Mouse (Mus musculus) forebrain, embryonic 14.5 days (tissue): ENCODE measurements around the gene Olfr710. TPM values are rescaled to one million over a fixed set of nuclear protein-coding genes. Genes with fewer than 3 reads are reported as not detected.
"Not testable (repeated sequence)": the region's sequence is repeated elsewhere in the genome, so short reads cannot be mapped to it uniquely, and the experiment has no call there.

ENCODE experiments used
- ATAC-seq: fragments of 200-750 bp; cut with Nextera tagmentation; 2 replicates; pipeline ENCODE4 v1.8.0; 2017; ENCODE audit warnings: mild to moderate bottlenecking, moderate library complexity
- DNase-seq: peaks from one replicate; pipeline ENCODE4 v3.0.0-alpha.2; 2015; ENCODE audit warnings: low spot score
- H3K27ac ChIP-seq: fragments of 300-500 bp; sonication (generic); 2 replicates; pipeline ENCODE4 v1.5.1; 2014; ENCODE audit warnings: low read depth, mild to moderate bottlenecking, control low read depth, low read length, moderate library complexity
- H3K27me3 ChIP-seq: fragments of 300-500 bp; sonication (generic); replicated peaks from 2 replicates; pipeline ENCODE4 v1.6.1; 2014; ENCODE audit warnings: low read length, control low read depth, mixed read lengths; ENCODE audit not compliant: control insufficient read depth, insufficient read depth
- H3K36me3 ChIP-seq: fragments of 300-500 bp; sonication (generic); 2 replicates; pipeline ENCODE4 v1.6.1; 2014; ENCODE audit warnings: low read length, control low read depth; ENCODE audit not compliant: control insufficient read depth, insufficient read depth
- H3K4me1 ChIP-seq: fragments of 300-500 bp; sonication (generic); 2 replicates; pipeline ENCODE4 v1.6.1; 2014; ENCODE audit warnings: antibody characterized with exemption, low read length, control low read depth; ENCODE audit not compliant: control insufficient read depth, insufficient read depth
- H3K4me2 ChIP-seq: fragments of 300-500 bp; sonication (generic); 2 replicates; pipeline ENCODE4 v1.6.1; 2014; ENCODE audit warnings: mild to moderate bottlenecking, control low read depth, low read length
- H3K4me3 ChIP-seq: fragments of 300-500 bp; sonication (generic); 2 replicates; pipeline ENCODE4 v1.5.1; 2014; ENCODE audit warnings: low read depth, low read length, control low read depth
- H3K9ac ChIP-seq: fragments of 300-500 bp; sonication (generic); 2 replicates; pipeline ENCODE4 v1.6.1; 2014; ENCODE audit warnings: mild to moderate bottlenecking, low read length, control low read depth, moderate library complexity
- H3K9me3 ChIP-seq: fragments of 300-500 bp; sonication (generic); replicated peaks from 2 replicates; pipeline ENCODE4 v1.6.1; 2016; ENCODE audit warnings: low read length, control low read depth, mixed read lengths; ENCODE audit not compliant: control insufficient read depth
- WGBS: fragments of 180-500 bp; shearing (Covaris S2); extraction: QIAGEN DNeasy Blood & Tissue Kit; methylation state at CpG from one replicate; pipeline ENCODE4 v1.1.7; 2014; 5-methylcytosine and 5-hydroxymethylcytosine counted together
- polyA plus RNA-seq: library from polyadenylated mRNA; unstranded; fragments of >200 nt; fragmentation: Nextera tagmentation; extraction: Ambion mirVana; gene quantifications from 2 replicates; pipeline ENCODE4 v1.2.1, GENCODE M21; 2014

Gene Olfr710
- polyA plus RNA-seq = not detected in 2 replicates

DNA sequence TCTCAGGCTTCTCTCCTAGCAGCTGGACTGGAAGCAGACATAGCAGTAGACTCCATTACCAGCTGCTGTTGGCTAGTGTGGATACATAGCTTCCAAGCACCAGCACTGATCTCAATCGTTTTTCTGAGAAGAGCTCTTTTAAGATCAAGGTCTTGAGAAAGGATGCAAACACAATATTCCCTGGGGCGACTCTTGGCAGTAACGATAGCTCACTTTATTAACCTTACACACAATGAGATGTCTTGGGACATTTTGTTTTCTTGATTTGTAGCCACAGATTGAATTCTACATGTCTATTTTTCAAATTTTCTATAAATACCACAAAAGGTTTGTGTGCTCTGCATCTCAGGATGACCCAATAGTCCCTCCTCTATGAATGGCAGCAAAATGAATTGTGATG lies at the start of gene Olfr710:
TSS of gene Olfr710 (minus strand) at position 101 of the 400 bp plus-strand sequence.
- Histone ChIP-seq H3K4me2 (no peak within 1 kb of the TSS), H3K4me3 (no peak within 1 kb of the TSS), H3K9ac (no peak within 1 kb of the TSS), H3K27ac (no peak within 1 kb of the TSS), H3K27me3 (no peaks in the 10 kb centered on the region), H3K9me3 (no peaks in the 10 kb centered on the region), H3K36me3 (no peaks in the 10 kb centered on the region), H3K4me1 (no peaks in the 10 kb centered on the region)
- DNase-seq (no peak), ATAC-seq (no peak)
- WGBS = 77% methylated on average over 3 of the region's 3 CpGs

DNA sequence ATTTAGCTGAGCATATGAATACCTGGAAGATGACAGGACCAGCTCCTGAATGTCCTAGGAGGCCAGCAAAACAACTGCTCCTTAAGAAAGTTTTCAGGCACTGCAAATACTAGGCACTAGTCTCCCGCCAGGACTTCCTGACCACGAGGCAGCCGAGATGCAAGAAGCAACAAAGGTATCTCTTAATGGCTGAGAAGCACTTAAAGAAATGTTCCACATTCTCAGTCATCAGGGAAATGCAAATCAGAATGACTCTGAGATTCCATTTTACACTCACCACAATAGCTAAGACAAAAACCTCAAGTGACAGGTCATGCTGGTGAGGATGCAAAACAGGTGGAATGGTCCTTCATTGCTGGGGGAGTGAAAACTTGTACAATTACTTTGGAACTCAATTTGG lies 37.1 kb upstream of the Olfr710 start:
- Histone ChIP-seq H3K9me3 (no peaks in the 10 kb centered on the region), H3K9ac (no peak overlapping the region), H3K27me3 (no peaks in the 10 kb centered on the region), H3K27ac (no peak overlapping the region), H3K4me3 (no peak overlapping the region), H3K36me3 (no peaks in the 10 kb centered on the region), H3K4me1 (no peaks in the 10 kb centered on the region), H3K4me2 (no peak overlapping the region)
- 82% methylated on average over 3 of the region's 3 CpGs for WGBS
- DNase-seq (no peak), ATAC-seq (no peak)

DNA sequence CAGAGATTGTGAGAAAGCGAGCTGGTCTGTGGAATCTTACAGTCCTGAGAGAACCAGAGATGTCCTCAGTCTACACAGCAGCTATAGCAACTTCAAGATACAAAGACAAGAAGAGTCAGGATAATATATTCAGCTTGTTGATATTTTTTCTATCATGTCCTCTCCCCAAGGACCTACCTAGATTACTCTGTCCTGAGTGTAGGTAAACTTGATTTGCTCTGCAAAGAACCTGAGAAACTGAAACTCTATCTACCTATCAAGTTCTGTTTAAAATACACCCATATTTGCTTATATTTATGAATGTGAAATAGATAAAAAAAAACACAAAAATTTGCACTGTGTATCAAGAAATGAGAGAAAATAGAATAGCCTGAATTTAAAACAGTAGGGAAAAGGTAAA lies 27.2 kb upstream of the Olfr710 start, which contains the start of gene Olfr711:
TSS of gene Olfr711 (minus strand) at position 101 of the 400 bp plus-strand sequence.
- Histone ChIP-seq H3K36me3 (no peaks in the 10 kb centered on the region), H3K4me2 (no peak within 1 kb of the TSS), H3K4me3 (no peak within 1 kb of the TSS), H3K27ac (no peak within 1 kb of the TSS), H3K4me1 (no peaks in the 10 kb centered on the region), H3K27me3 (no peaks in the 10 kb centered on the region), H3K9me3 (no peaks in the 10 kb centered on the region), H3K9ac (no peak within 1 kb of the TSS)
- no peak for DNase-seq
- WGBS = 66% methylated on average over 1 of the region's 1 CpGs
- ATAC-seq = no peak

DNA sequence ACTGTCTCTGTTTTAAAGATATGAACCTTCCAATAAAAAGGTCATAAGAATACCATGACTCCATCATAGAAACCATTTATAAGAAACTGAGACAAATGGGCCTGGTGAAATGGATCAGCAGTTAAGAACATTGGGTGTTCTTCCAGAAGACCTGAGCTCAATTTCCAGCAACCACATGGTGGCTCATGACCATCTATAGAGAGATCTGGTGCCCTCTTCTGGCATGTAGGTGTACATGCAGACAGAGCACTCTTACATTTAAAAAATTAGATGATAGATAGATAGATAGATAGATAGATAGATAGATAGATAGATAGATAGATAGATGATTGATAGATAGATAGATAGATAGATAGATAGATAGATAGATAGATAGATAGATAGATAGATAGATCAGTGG lies 19.4 kb upstream of the Olfr710 start:
- H3K27ac ChIP-seq, H3K9ac ChIP-seq, H3K36me3 ChIP-seq, H3K27me3 ChIP-seq, ATAC-seq, H3K4me3 ChIP-seq, DNase-seq, H3K9me3 ChIP-seq, H3K4me2 ChIP-seq, H3K4me1 ChIP-seq: not testable (repeated sequence)

DNA sequence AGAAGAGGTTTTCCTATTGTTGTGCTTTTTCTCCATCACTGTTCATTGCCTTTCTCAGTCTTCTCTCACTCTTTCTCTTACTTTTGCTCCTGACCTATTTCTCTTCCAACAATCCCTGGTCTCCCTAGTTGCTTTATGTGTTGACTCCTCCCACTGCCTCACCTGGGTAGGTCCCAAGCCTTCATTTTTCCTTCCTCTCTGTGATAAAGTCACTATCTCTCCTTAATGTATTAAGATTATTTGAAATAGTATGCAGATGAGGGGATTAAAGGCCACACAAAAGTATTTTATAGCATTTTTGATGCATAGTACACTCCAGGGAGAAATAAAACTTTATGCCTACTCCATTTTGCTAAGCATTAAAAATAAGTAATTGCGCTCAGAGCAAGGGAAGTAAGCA lies 15.7 kb upstream of the Olfr710 start, which contains the start of gene Olfr6:
TSS of gene Olfr6 (minus strand) at position 101 of the 400 bp plus-strand sequence.
- H3K9me3 ChIP-seq = no peaks in the 10 kb centered on the region
- no peak within 1 kb of the TSS for H3K4me3 ChIP-seq
- 85% methylated on average over 1 of the region's 1 CpGs for WGBS
- no peaks in the 10 kb centered on the region for H3K27me3 ChIP-seq
- H3K36me3 ChIP-seq = no peaks in the 10 kb centered on the region
- no peaks in the 10 kb centered on the region for H3K4me1 ChIP-seq
- no peak within 1 kb of the TSS for H3K27ac ChIP-seq
- no peak within 1 kb of the TSS for H3K4me2 ChIP-seq
- ATAC-seq (no peak), DNase-seq (no peak)
- no peak within 1 kb of the TSS for H3K9ac ChIP-seq

DNA sequence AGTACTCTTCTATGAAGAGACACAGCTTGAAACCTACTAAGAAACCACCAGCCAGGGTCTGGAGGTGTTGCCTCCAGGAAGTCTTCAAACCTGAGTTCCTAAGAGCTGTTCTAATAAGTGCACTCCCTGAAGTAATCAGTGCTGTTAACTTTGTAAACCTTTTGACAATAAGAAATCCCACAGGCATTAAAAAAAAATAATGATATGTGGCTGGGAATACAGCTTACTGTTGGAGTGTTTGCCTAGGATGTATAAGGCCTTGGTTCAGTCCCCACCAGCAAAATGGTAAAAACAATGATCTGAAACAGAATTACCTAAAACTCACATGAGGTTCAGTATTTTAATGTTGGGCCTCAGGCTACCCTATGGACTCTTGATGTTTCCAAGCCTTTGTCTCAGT lies 16.0 kb downstream of the Olfr710 start, which contains the start of gene Olfr709-ps1:
TSS of gene Olfr709-ps1 (minus strand) at position 101 of the 400 bp plus-strand sequence.
- H3K4me3 ChIP-seq = no peak within 1 kb of the TSS
- no peaks in the 10 kb centered on the region for H3K9me3 ChIP-seq
- no peaks in the 10 kb centered on the region for H3K36me3 ChIP-seq
- no peak within 1 kb of the TSS for H3K27ac ChIP-seq
- no peak within 1 kb of the TSS for H3K4me2 ChIP-seq
- ATAC-seq (no peak), DNase-seq (no peak)
- no peaks in the 10 kb centered on the region for H3K27me3 ChIP-seq
- H3K9ac ChIP-seq = no peak within 1 kb of the TSS
- H3K4me1 ChIP-seq = no peaks in the 10 kb centered on the region

DNA sequence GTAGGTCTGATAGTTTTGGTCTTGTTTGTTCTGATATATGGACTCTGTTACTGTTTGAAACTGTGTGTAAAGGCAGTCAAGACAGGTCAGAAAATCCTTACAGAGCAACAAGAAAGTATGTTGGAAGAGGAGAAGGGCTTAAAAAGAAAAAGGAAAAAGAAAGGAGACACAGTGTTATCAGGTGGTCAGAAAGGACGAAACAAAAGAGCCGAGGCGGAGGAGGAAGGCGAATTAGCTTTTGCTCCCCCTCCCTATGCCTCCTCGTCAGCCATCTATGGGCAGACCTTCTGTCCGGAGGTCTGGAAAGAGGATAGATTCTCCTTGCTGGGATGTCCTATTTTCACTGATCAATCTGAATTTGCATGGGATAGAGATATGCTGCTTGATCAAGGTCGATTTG lies 27.2 kb downstream of the Olfr710 start:
- ATAC-seq, H3K9ac ChIP-seq, H3K4me1 ChIP-seq, H3K27me3 ChIP-seq, H3K27ac ChIP-seq, H3K9me3 ChIP-seq, H3K4me3 ChIP-seq, H3K4me2 ChIP-seq, H3K36me3 ChIP-seq, DNase-seq: not testable (repeated sequence)
- 91% methylated on average over 6 of the region's 7 CpGs for WGBS

DNA sequence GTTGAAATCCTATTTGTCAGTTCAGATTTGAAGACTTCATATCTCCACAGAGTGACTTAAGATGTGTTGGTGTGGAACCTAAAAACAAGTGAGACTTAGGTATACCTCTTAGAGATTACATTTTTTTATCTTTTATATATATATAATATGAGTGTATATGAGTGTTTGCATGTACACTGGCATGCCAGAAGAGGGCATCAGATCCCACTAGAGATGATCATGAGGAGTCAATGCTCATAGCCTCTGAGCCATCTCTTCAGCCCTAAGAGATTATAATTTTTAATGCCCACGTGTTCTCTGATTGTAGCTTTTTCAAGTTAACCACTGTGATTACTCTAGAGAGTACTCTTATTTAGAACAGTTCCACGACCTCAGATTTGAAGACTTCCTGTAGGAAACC lies 40.4 kb downstream of the Olfr710 start, which contains the start of gene Olfr1532-ps1:
TSS of gene Olfr1532-ps1 (plus strand) at position 326 of the 400 bp plus-strand sequence.
- Histone ChIP-seq H3K4me3 (no peak within 1 kb of the TSS), H3K27ac (no peak within 1 kb of the TSS), H3K9me3 (no peaks in the 10 kb centered on the region), H3K27me3 (no peaks in the 10 kb centered on the region), H3K4me2 (no peak within 1 kb of the TSS), H3K9ac (no peak within 1 kb of the TSS), H3K36me3 (no peaks in the 10 kb centered on the region), H3K4me1 (no peaks in the 10 kb centered on the region)
- WGBS = 62% methylated on average over 2 of the region's 2 CpGs
- ATAC-seq (no peak), DNase-seq (no peak)

DNA sequence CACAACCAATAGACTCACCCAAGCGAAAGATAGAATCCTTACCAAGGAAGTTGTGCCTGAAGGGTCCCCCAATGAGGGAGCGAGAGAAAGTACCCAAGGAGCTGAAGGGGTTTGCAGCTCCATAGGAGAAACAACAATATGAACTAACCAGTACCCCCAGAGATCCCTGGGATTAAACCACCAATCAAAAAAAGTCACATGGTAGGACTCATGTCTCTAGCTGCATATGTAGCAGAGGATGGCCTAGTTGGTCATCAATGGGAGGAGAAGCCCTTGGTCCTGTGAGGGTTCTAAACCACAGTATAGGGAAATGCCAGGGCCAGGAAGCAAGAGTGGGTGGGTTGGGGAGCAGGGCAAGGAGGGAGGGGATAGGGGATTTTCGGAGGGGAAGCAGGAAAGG lies 47.0 kb downstream of the Olfr710 start, which contains the start of gene Olfr707:
TSS of gene Olfr707 (minus strand) at position 101 of the 400 bp plus-strand sequence.
- H3K36me3 ChIP-seq, ATAC-seq: not testable (repeated sequence)
- WGBS = 89% methylated on average over 3 of the region's 3 CpGs

More for the DNA sequence above, 47.0 kb downstream of the Olfr710 start, which contains the start of gene Olfr707:
- H3K9ac ChIP-seq, H3K4me3 ChIP-seq, H3K4me1 ChIP-seq, H3K4me2 ChIP-seq, H3K27me3 ChIP-seq, H3K9me3 ChIP-seq, H3K27ac ChIP-seq, DNase-seq: not testable (repeated sequence)
